Mouse (Mus musculus): ENCODE results near the gene Rabep1.
A peak's percentile ranks its signal among the peaks of the same experiment; 100 is the strongest.

Rabep1 gene

DNA sequence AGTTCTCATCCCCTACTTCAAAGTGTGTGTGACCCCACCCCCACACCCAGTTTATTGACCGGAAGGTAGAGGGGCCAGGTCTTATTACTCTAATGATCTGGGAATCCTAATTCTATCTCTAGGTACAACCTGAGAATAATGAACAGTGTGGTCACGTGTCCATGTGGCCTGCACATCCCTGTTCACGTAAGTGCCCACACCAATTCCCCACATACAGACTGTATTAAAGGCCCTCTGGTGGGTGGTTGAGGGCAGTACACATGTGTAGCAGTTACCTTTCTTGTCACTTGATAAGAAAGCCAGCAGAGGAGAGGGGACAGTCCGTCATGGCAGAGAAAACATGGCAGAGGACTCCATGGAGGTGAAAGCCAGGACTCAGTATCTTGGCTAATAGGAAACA is 129.4 kb downstream of the Rabep1 start:
- DNase-seq (ENCODE audit: low spot score), result peak; percentile 18

DNA sequence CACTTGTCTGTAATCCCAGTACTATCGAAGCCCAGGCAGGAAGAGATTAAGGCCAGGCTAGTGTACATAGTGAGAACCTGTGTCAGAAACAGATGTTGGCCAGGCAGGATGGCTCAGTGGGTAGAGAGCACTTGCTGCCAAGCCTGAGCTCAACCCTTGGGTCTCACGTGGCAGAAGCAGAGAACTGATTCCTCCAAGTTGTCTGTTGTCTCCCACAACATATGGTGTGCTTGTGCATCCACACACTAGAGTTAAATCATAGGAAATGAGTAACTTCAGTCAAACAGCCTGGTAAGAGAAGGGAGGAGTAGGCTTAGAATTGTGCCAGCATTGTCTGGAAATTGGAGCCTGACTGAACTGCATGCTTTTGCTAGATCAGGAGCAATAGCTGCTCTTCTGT is 130.6 kb downstream of the Rabep1 start:
- no peak for DNase-seq (ENCODE audit: low spot score)

DNA sequence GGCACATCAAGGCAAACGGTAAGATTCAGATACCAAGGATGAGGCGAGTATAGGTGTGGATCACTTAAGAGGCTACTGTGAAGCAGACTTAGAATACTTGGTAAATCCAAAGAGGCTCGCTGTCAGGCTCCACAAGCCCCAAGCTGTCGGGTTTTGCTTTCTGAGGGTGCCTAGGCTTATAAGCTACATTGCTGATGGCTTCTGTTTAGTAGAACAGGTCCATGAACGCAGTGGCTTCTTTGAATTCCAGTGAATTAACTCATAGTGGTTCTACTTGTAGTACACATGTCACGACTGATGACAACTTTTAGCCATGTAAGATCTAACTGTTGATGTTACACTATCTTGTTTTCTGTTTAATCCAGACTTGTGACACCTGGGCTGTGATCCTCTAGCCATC is 132.7 kb downstream of the Rabep1 start:
- DNase-seq (ENCODE audit: low spot score), result no peak

DNA sequence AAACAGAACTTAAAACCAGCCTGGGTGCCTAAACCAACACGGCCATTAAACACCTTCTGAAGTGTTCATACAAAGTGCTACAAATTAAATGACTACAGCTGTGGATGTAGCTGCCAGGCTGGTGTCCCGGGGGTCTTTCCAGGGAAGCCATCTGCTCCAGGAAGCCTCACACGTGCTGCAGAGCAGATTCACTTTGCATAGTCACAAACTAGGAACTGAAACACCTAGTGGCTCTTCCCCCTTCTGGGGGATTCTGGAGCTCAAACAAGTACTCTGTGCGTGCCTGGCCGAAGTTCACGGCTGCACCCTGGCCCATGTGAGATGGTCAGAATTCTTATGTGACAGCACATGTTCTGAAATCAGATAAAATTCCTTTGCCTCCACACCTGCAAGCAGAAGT is 135.7 kb downstream of the Rabep1 start:
- DNase-seq (ENCODE audit: low spot score), result no peak

DNA sequence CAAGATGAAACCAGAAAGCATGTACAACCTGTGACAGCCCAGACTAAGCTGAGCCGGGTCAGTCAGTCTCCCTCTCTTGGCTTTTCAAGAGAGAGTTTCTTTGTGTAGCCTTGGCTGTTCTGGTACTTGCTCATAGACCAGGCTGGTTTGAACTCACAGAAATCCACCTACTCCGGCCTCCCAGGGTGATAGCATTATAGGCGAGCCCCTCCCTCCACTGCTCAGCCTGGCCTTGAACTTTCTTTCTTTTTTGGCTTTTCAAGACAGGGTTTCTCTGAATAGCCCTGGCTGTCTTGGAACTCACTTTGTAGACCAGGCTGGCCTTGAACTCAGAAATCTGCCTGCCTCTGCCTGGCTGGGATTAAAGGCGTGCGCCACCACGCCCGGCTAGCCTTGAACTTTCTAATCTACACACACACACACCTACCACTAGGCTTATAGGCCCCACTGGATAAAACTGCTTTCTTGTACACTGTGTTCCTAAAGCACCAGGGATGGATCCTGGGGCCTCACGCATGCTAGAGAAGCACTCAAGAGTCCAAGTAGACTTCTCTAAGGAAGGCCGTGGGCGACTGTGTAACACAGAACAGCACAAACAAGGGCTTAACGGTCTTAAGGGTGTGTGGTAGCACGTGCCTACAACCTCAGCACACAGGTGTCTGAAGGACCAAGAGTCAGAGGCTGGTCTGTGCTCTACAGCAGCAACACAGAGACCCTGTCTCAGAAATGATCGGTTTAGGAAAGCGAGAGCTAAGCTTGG is 136.4 kb downstream of the Rabep1 start:
- no peak for DNase-seq (ENCODE audit: low spot score)

DNA sequence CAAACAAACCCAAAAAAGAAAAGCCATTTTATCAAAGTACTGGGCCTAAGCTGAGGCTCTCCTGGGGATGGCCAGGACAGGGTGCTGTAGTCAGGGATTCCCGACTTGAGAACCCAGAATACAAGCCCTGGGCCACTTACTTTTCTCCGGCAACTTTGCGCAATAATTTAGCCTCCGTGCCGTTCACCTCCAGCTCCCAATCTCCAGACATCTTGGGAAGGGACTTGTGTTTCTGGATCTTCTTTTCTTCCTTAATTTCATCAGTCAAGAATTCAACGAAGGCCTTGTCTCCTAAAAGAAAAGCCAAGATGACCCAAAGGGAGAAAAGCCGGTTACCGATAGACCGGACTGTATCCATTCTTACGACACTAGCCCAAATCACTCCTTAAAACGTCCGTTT is 137.5 kb downstream of the Rabep1 start:
- peak; percentile 11 for DNase-seq (ENCODE audit: low spot score)

DNA sequence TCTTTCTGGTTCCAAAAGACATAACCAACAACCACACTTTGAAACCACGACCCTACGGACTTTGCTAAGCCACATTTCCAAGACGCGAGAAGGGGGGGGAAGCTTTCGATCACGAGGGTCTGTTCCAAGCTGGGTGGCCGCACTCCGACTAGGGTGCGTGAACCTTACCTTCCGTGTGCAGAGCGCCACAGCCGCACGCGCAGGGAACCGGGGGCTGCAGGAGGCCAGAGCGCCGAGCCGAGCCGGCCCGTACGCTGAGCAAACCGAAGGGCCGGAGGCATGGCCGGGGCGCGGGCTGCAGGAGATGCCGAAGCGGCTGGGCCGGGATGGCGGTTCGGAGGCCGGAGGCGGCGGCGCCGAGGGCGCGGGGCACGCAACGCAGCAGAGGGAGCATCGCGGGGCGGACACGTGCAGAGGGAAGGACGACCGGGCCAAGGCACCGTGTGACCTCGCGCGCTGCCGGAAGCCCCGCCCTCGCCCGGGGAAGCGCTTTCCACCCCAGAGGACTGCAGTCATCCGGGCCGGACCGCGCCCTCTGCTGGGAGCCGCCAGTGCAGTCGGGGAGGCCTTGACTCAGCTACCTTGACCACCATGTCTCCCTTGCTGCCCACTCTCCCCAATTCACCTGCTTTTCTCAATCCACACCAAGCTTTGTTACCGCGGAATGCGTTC is 138.1 kb downstream of the Rabep1 start, which contains the start of gene C1qbp:
TSS of gene C1qbp (minus strand) at position 470 of the 672 bp plus-strand sequence.
- peak; percentile 92 for DNase-seq (ENCODE audit: low spot score)

Data from MN1 (cell line).